Mouse (Mus musculus) cerebellum, adult 2 months (tissue): ENCODE measurements at regions not wholly inside any gene's neighbourhood (a gene's known extent, or its start where the extent isn't known, plus 50 kb on each side); places are given as distances from the start of the nearest gene placed in this dataset.

ENCODE experiments used
- CTCF ChIP-seq: fragments of 200-500 bp; IDR thresholded peaks from 2 replicates; pipeline ENCODE4 v1.5.1; 2011; ENCODE audit warnings: low read depth, mild to moderate bottlenecking, control low read depth, low read length, moderate library complexity, borderline replicate concordance; ENCODE audit not compliant: insufficient read depth
- POLR2A ChIP-seq: fragments of 200-500 bp; IDR thresholded peaks from 2 replicates; pipeline ENCODE4 v1.6.1; 2011; ENCODE audit warnings: low read length, control low read depth, borderline replicate concordance; ENCODE audit not compliant: insufficient read depth

DNA sequence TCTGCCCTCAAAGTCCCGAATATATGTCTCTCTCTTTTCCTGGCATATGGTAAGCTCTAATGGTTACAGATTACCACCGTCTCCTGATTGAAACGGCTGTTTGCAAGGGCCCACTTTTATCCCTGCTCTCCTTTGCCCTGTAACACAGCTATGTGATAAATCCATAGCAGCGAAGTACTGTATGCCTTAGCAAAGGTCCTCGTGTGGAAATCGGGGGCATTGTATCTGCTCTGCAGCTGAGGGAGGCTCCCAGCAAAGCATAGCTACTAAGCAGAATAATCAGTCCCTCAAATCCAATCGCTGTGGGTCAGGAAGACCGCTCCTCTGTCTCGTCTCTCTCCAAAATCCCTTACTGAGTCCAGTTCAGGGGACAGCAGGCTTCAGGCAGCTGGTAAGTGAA is 331.0 kb upstream of the Onecut1 start:
- TF ChIP-seq POLR2A (no peak), CTCF (no peak)
